Mouse (Mus musculus): ENCODE results near the gene Brf1. TPM values are rescaled to one million over a fixed set of nuclear protein-coding genes. Genes with fewer than 3 reads are reported as not detected.
A peak's percentile ranks its signal among the peaks of the same experiment; 100 is the strongest.

Brf1 gene
- polyA plus RNA-seq (2015; fragmentation: Nextera tagmentation; extraction: Ambion mirVana), result 55.5 TPM in 2 replicates

DNA sequence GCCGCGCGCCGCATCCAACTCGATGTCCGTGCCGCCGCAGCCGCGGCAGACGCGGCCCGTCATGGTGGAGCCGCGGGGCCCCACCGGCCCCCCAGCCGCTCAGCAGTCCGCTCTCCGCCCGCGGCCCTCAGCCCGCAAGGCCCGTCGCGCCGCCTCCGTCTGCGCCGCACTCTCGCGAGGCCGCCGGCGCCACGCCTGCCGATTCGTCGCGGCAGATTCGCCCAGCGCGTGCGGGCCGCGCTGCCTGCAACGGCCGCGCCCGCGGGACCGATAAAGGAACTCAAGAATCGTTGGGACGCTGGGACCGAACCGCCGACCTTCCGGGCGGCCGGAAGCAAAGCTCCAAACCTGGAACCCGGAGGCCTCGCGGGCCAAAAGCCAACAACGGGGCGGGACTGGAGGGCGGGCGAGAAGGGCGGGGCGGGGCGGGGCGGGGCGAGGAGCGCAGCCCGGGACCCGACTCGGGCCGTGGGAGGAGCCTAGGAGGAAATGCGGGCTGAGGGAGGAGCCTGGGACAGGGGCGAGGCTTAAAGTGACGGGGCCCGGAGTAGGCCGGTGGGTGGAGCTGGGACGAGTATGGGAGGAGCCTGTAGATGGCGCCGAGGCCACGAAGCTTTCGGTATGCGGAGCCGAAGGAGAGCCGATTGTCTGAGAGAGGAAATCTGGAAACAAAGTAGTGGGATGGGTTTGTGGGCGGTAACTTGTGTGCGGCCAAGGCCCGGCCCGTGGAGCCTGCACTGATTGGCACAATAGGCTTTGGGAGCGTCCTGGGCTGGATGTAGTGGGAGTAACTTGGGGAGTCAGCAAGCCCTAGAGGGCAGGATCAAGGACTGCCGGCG is at the start of gene Brf1:
Gene Brf1, minus strand, starts transcription at position 411 of the 839 bp plus-strand sequence.
- H3K27me3 ChIP-seq (ENCODE audit: control insufficient read depth, insufficient read depth, low read depth, low read length), result no peaks in the 10 kb centered on the region
- ATAC-seq (ENCODE audit: low read depth), result peak; percentile 97
- peak within 1 kb of the TSS; percentile 95 for H3K27ac ChIP-seq (ENCODE audit: low read length)
- peaks cover 6% of the 10 kb centered on the region; the same call in 1 of the 2 replicates for H3K36me3 ChIP-seq (ENCODE audit: control insufficient read depth, insufficient read depth, low read length)
- peak within 1 kb of the TSS; percentile 84 for H3K4me2 ChIP-seq (ENCODE audit: low read depth, low read length)
- H3K4me1 ChIP-seq (replicated peaks; ENCODE audit: control insufficient read depth, insufficient read depth, low read length), result peaks cover 13% of the 10 kb centered on the region
- peak within 1 kb of the TSS; percentile 97 for H3K9ac ChIP-seq (ENCODE audit: low read length)
- H3K4me3 ChIP-seq (ENCODE audit: low read length), result peak within 1 kb of the TSS; percentile 90
- no peaks in the 10 kb centered on the region for H3K9me3 ChIP-seq (ENCODE audit: control insufficient read depth, low read length)
- under 1% methylated on average over 88 of the region's 96 CpGs for WGBS

DNA sequence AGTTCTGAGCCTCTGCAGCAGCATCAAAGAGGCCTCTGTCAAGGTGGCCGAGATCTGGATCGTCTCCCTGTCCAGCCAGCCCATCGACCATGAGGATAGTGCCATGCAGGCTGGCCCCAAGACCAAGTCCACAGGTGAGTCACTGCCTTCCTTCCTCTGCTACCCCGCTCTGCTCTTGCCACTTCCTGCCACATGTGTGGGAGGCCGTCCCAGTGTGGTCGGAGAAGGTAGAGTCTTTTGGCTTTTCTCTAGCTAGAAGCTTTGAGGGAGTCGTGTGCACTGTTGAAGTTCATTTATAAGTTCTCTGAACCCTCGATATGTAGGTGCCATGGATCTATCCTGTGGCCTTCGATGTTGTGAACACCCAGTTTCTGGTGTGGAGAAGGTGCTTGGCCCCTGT is 49.3 kb upstream of the Brf1 start:
- ATAC-seq (ENCODE audit: low read depth), result no peak
- peaks cover 29% of the 10 kb centered on the region for H3K36me3 ChIP-seq (ENCODE audit: control insufficient read depth, insufficient read depth, low read length)
- H3K27me3 ChIP-seq (ENCODE audit: control insufficient read depth, insufficient read depth, low read depth, low read length), result no peaks in the 10 kb centered on the region
- WGBS, result 82% methylated on average over 9 of the region's 9 CpGs
- no peak overlapping the region for H3K27ac ChIP-seq (ENCODE audit: low read length)
- H3K4me1 ChIP-seq (replicated peaks; ENCODE audit: control insufficient read depth, insufficient read depth, low read length), result peaks cover 7% of the 10 kb centered on the region
- H3K9me3 ChIP-seq (ENCODE audit: control insufficient read depth, low read length), result no peaks in the 10 kb centered on the region
- no peak overlapping the region for H3K9ac ChIP-seq (ENCODE audit: low read length)
- H3K4me3 ChIP-seq (ENCODE audit: low read length), result no peak overlapping the region
- no peak overlapping the region for H3K4me2 ChIP-seq (ENCODE audit: low read depth, low read length)

DNA sequence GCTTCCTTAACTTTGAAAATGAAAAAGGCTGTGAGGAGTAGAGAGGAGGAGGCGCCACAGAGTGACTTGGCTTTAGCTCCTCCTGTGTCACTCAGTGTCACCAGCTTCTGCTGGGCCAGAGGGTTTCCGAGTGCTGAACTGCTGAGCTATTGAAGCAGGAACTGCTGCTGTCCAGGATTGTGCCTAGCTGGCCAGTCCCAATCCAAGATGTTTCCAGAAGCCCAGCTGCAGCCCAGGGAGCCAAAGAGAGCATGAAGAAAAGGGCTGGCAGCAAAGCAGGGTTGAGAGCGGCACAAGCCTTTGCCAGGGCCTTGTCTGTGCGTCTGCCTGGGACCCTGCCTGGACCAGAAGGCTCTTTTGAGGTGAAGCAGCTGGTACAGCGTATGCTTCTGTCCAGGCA is 47.6 kb upstream of the Brf1 start:
- Histone ChIP-seq H3K4me1 (replicated peaks; ENCODE audit: control insufficient read depth, insufficient read depth, low read length) (peaks cover 7% of the 10 kb centered on the region), H3K9me3 (ENCODE audit: control insufficient read depth, low read length) (no peaks in the 10 kb centered on the region), H3K27ac (ENCODE audit: low read length) (no peak overlapping the region), H3K27me3 (ENCODE audit: control insufficient read depth, insufficient read depth, low read depth, low read length) (no peaks in the 10 kb centered on the region), H3K9ac (ENCODE audit: low read length) (no peak overlapping the region), H3K4me3 (ENCODE audit: low read length) (no peak overlapping the region), H3K36me3 (ENCODE audit: control insufficient read depth, insufficient read depth, low read length) (peaks cover 25% of the 10 kb centered on the region), H3K4me2 (ENCODE audit: low read depth, low read length) (no peak overlapping the region)
- ATAC-seq (ENCODE audit: low read depth), result no peak
- 85% methylated on average over 5 of the region's 5 CpGs for WGBS

DNA sequence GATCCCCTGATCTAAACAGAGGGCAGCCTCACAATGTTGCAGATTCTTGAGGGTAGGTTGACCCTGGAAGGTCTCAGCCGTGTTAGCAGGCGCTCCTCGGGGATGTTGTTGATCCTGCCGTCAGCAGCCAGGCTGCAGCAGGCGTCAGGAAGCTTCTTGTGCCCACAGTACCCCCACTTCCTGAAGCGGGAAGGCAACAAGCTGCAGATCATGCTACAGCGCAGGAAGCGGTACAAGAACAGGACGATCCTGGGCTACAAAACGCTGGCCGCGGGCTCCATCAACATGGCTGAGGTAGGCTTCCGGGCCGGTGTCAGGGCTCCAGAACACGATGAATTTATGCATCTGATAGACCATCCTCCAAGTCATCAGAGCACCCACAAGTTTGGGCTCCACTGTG is 46.4 kb upstream of the Brf1 start:
- Histone ChIP-seq H3K36me3 (ENCODE audit: control insufficient read depth, insufficient read depth, low read length) (peaks cover 20% of the 10 kb centered on the region), H3K9ac (ENCODE audit: low read length) (no peak overlapping the region), H3K27ac (ENCODE audit: low read length) (no peak overlapping the region), H3K27me3 (ENCODE audit: control insufficient read depth, insufficient read depth, low read depth, low read length) (no peaks in the 10 kb centered on the region), H3K4me1 (replicated peaks; ENCODE audit: control insufficient read depth, insufficient read depth, low read length) (peaks cover 6% of the 10 kb centered on the region), H3K4me2 (ENCODE audit: low read depth, low read length) (no peak overlapping the region), H3K9me3 (ENCODE audit: control insufficient read depth, low read length) (no peaks in the 10 kb centered on the region), H3K4me3 (ENCODE audit: low read length) (no peak overlapping the region)
- WGBS, result 83% methylated on average over 15 of the region's 15 CpGs
- no peak for ATAC-seq (ENCODE audit: low read depth)

DNA sequence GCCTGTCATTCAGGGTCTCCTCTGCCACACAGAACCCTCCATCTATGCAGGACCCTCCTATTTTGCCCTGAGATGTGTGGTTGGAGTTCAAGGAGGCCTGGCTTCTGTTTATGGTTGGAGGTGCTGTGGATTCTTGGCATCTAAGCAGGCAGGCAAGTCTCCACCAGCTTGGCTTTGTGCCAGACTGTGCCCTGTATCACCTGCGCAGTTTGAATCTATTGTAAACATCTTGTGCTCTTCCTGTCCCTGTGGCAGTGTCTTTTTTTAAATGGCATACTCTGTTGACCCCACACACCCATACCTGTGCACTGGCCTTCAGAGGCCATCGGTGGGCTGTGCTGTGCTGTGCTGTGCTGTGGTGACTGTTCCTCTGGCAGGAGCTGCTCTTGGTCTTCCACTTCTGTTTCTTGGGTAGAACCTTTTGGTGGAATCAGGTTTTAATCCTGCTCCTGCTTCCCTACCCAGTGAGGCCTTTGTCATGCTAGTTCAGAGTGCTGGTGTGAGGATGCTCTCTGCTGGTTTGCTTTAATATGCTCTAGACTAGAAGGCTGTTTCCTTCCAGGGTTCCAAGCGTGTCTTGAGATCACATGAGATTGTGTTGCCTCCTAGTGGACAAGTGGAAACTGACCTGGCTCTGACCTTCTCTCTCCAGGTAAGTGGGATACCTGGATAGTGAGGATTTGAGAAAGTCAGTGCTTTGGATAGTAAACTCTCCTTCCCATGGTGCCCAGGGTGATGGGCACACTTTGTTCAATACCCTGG is 44.6 kb upstream of the Brf1 start:
- Histone ChIP-seq H3K9ac (ENCODE audit: low read length) (no peak overlapping the region), H3K27ac (ENCODE audit: low read length) (no peak overlapping the region), H3K27me3 (ENCODE audit: control insufficient read depth, insufficient read depth, low read depth, low read length) (no peaks in the 10 kb centered on the region), H3K4me3 (ENCODE audit: low read length) (no peak overlapping the region), H3K4me1 (replicated peaks; ENCODE audit: control insufficient read depth, insufficient read depth, low read length) (peaks cover 3% of the 10 kb centered on the region; the same call in 1 of the 2 replicates), H3K4me2 (ENCODE audit: low read depth, low read length) (no peak overlapping the region), H3K9me3 (ENCODE audit: control insufficient read depth, low read length) (no peaks in the 10 kb centered on the region), H3K36me3 (ENCODE audit: control insufficient read depth, insufficient read depth, low read length) (peaks cover 12% of the 10 kb centered on the region)
- no peak for ATAC-seq (ENCODE audit: low read depth)
- WGBS, result 64% methylated on average over 3 of the region's 3 CpGs

DNA sequence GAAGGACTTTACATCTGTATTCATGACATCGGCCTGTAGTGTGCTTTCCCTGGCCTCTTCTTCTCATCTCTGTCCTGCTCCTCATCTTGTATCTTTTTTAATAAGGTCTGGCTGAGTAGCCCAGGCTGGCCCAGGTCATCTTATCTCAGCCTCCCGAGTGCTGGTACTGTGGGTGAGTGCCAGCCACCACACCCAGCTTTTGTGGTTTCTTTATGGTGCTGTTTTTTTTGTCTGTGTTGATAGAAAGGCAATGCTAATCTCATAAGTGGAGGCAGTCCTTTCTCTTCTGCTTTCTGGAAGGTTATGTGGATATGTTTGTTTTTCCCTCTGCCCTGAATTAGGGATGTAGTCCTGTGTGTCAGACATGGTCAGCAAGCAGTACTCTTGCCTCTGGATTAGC is 42.0 kb upstream of the Brf1 start:
- no peak overlapping the region for H3K4me2 ChIP-seq (ENCODE audit: low read depth, low read length)
- no peak overlapping the region for H3K9ac ChIP-seq (ENCODE audit: low read length)
- peaks cover 4% of the 10 kb centered on the region; the same call in 1 of the 2 replicates for H3K36me3 ChIP-seq (ENCODE audit: control insufficient read depth, insufficient read depth, low read length)
- 79% methylated on average over 2 of the region's 2 CpGs for WGBS
- no peaks in the 10 kb centered on the region for H3K9me3 ChIP-seq (ENCODE audit: control insufficient read depth, low read length)
- H3K4me1 ChIP-seq (replicated peaks; ENCODE audit: control insufficient read depth, insufficient read depth, low read length), result peaks cover 3% of the 10 kb centered on the region; the same call in 1 of the 2 replicates
- no peak overlapping the region for H3K27ac ChIP-seq (ENCODE audit: low read length)
- H3K4me3 ChIP-seq (ENCODE audit: low read length), result no peak overlapping the region
- H3K27me3 ChIP-seq (ENCODE audit: control insufficient read depth, insufficient read depth, low read depth, low read length), result no peaks in the 10 kb centered on the region
- ATAC-seq (ENCODE audit: low read depth), result no peak

DNA sequence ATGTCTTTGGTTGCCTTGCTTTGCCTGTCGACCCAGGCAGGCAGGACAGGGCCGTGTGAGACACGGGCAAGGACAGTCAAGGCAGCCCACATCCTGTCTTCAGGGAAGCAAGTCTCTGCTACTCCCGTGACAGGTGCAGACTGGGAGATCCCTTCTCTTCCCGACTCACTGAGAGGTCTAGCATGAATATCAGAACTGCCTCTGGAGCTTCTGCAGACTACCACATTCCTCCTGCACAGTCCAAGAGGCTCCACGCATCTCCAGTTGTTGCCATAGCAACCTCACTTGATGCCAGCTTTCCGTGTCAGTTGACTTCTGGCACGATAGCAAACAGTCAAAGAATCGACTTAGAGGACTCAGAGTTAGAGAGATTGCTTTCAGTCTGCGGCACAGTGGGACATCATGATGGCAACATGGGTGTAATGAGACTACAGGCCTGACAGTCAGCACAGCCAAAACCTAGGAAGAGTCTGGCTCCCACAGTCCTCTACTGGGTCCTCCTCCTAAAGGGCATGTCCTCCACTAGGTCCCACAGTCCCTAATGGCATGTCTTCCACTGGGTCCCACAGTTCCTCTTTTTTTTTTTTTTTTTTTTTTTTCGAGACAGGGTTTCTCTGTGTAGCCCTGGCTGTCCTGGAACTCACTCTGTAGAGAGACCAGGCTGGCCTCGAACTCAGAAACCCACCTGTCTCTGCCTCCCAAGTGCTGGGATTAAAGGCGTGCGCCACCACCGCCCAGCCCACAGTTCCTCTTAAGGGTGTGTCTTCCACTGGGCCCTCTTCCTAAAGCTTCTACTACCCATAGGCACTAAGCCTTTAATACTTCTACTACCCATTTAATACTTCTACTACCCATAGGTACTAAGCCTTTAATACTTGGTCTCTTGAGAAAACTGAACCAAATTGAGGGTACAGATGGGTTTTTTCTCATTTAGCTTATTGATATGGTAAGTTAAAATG is 41.3 kb upstream of the Brf1 start:
- no peak overlapping the region for H3K27ac ChIP-seq (ENCODE audit: low read length)
- no peak overlapping the region for H3K4me3 ChIP-seq (ENCODE audit: low read length)
- H3K4me1 ChIP-seq (replicated peaks; ENCODE audit: control insufficient read depth, insufficient read depth, low read length), result peaks cover 3% of the 10 kb centered on the region; the same call in 1 of the 2 replicates
- H3K4me2 ChIP-seq (ENCODE audit: low read depth, low read length), result no peak overlapping the region
- H3K36me3 ChIP-seq (ENCODE audit: control insufficient read depth, insufficient read depth, low read length), result no peaks in the 10 kb centered on the region
- H3K9ac ChIP-seq (ENCODE audit: low read length), result no peak overlapping the region
- H3K9me3 ChIP-seq (ENCODE audit: control insufficient read depth, low read length), result no peaks in the 10 kb centered on the region
- ATAC-seq (ENCODE audit: low read depth), result peak; percentile 56; the same call in 1 of the 2 replicates
- WGBS, result 47% methylated on average over 14 of the region's 15 CpGs
- H3K27me3 ChIP-seq (ENCODE audit: control insufficient read depth, insufficient read depth, low read depth, low read length), result no peaks in the 10 kb centered on the region

DNA sequence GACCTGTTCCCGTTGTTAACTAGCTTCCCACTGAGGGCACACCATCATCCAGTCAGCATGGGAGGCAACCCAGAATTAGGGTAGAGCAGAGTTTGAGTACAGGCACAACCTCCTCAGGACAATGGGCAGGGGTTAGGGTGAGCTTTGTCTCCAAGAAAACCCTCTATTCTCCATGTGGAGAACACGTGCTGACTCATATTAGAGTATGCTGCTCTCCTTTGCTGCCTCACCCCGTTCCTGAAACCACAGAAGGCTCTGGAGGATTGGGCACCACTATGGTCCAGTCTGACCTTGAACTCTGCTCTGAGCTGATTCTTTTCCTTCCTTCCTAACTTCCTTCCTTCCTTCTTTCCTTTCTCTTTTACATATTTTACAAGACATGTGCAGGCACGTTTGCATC is 37.9 kb upstream of the Brf1 start:
- Histone ChIP-seq H3K9me3 (ENCODE audit: control insufficient read depth, low read length) (no peaks in the 10 kb centered on the region), H3K4me2 (ENCODE audit: low read depth, low read length) (no peak overlapping the region), H3K27ac (ENCODE audit: low read length) (no peak overlapping the region), H3K4me3 (ENCODE audit: low read length) (no peak overlapping the region), H3K27me3 (ENCODE audit: control insufficient read depth, insufficient read depth, low read depth, low read length) (no peaks in the 10 kb centered on the region), H3K4me1 (replicated peaks; ENCODE audit: control insufficient read depth, insufficient read depth, low read length) (peaks cover 3% of the 10 kb centered on the region; the same call in 1 of the 2 replicates), H3K9ac (ENCODE audit: low read length) (no peak overlapping the region), H3K36me3 (ENCODE audit: control insufficient read depth, insufficient read depth, low read length) (no peaks in the 10 kb centered on the region)
- ATAC-seq (ENCODE audit: low read depth), result no peak
- WGBS, result 84% methylated on average over 4 of the region's 4 CpGs
